Mouse (Mus musculus): ENCODE data around the gene St3gal3.

St3gal3 gene

GRCm38 (mm10) chr4:118134485-118135365 is at the start of gene St3gal3:
Gene St3gal3, minus strand, starts transcription at chr4:118134914.
- peak; percentile 97 for DNase-seq (ENCODE audit: low spot score)

- no peak for DNase-seq (ENCODE audit: low spot score)
These were observed 45.8 kb upstream of the St3gal3 start for GRCm38 (mm10) chr4:118180301-118181080.

- DNase-seq (ENCODE audit: low spot score) = peak; percentile 98
These were observed 45.0 kb upstream of the St3gal3 start, which contains the start of gene Kdm4a for GRCm38 (mm10) chr4:118179467-118180300. Gene Kdm4a, minus strand, starts transcription at chr4:118180043.

GRCm38 (mm10) chr4:118178952-118179466 is 44.3 kb upstream of the St3gal3 start:
- no peak for DNase-seq (ENCODE audit: low spot score)

- no peak for DNase-seq (ENCODE audit: low spot score)
These were observed 37.7 kb upstream of the St3gal3 start for GRCm38 (mm10) chr4:118172461-118172860.

- peak; percentile 13 for DNase-seq (ENCODE audit: low spot score)
These were observed 36.3 kb upstream of the St3gal3 start for GRCm38 (mm10) chr4:118171006-118171405.

DNA sequence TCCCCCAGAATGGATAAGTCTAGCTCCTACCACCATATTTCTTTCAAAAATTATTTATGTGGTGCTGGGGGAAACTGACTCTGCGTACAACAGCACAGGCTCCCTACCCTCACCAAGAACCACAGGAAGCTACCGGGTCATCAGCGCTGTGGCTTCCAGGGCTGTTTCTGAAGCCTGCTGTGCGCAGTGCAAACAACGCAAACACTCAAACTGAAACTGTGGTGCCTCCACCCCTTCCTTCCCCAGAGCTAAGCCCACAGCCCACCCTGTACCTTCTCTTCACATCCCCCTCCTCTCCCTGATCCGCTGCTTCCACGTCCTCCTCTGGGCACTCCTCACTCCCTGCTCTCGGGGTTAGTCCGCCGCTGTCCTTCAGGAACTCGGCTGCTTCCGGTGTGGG is 27.4 kb upstream of the St3gal3 start:
- no peak for DNase-seq (ENCODE audit: low spot score)

DNA sequence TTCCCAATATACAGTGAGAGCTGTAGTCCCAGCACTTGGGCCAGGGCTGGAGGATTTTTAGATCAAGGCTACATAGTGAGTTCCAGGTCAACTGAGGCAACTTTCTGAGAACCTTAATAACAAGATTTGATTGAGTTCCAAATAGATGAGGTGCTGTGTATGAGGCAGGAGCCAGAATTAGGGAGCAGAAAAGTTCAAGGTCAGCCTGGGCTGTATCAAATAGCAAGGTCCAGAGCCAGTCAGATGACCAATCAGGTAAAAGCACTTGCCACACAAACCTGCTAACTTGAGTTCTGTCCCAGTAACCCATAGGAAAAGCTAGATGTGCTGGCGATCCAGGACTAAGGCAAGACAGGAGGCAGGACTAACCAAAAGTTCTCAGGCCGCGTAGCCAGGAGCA is 23.0 kb upstream of the St3gal3 start:
- DNase-seq (ENCODE audit: low spot score) = no peak

DNA sequence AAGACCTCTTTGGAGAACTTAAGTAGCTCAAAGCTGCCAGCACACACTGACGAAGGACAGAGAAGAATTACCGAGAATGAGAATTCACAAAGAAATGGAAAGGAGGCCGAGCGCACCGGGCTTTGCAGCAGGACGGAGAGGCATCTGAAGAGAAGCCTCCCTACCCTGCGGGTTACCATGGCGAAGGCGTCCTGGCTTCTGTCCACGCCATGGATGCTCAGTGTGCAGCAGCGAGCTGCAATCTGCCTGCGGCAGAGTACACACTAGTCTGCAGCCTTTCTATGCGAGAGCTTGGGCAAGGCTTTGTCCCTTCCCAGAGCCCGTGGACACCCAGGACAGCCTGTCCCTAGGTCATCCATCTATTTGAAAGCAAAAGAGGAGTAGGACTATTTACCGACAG is 21.8 kb upstream of the St3gal3 start:
- DNase-seq (ENCODE audit: low spot score) = no peak

DNA sequence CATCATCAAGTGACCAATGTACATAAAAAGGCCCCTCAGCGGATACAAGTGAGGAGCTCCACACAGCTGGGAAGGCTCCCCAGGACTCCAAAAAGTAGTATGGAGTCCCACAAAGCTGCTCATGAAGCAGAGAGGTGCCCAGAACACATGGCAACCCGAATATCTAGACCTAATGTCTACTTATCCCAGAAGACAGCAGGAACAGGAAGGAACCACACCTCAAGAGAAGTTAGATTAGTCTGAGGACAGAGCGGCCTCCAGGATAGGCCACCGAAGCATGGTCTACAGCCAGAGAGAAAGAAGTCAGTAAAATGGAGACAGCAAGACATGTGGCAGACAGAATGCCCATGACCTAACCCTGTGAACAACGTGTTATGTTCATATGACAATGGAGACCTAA is 20.2 kb upstream of the St3gal3 start:
- DNase-seq (ENCODE audit: low spot score) = no peak

GRCm38 (mm10) chr4:118152020-118152785 is 17.5 kb upstream of the St3gal3 start:
- no peak for DNase-seq (ENCODE audit: low spot score)

- no peak for DNase-seq (ENCODE audit: low spot score)
These were observed 16.1 kb upstream of the St3gal3 start for GRCm38 (mm10) chr4:118150804-118151203.

DNA sequence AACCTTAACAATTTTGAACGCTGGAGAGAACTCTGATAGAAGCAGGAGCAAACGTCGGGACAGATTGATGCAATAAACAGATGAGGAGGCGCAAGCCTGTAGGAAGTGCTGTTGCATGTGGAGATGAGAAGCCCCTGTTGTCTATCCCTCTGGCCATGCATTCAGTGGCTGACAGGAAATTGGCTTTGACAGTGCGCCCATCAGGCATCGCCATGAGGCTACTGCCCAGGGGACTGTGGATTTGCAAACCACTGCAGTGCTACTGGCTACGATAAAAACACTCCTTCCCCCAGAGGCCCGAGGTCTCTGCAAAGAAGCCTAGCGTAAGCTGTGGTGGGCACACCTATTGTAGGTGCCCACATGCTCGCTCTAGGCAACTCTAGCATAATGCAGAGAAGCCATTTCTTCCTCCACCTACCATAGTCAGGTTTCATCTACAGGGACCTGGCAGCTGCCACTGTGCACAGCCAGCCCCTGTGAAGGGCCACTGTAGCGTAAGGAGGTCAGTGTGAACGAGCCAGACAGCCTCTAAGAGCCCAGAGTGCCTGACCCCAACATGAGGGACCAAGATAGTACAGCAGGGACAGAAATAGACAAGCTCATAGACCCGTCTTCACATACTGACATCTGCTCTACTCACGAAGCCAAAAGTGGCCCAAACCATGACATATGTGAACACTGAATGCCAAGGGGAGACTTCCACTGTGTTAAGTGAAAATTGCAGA is 15.4 kb upstream of the St3gal3 start:
- peak; percentile 60 for DNase-seq (ENCODE audit: low spot score)

GRCm38 (mm10) chr4:118149055-118149576 is 14.4 kb upstream of the St3gal3 start:
- no peak for DNase-seq (ENCODE audit: low spot score)

- DNase-seq (ENCODE audit: low spot score) = no peak
These were observed 13.6 kb upstream of the St3gal3 start for GRCm38 (mm10) chr4:118148317-118148687.

- no peak for DNase-seq (ENCODE audit: low spot score)
These were observed 13.0 kb upstream of the St3gal3 start for GRCm38 (mm10) chr4:118147547-118148316.

- no peak for DNase-seq (ENCODE audit: low spot score)
These were observed 12.4 kb upstream of the St3gal3 start for GRCm38 (mm10) chr4:118147090-118147489.

- DNase-seq (ENCODE audit: low spot score) = no peak
These were observed 9.6 kb upstream of the St3gal3 start for GRCm38 (mm10) chr4:118144324-118144723.

- no peak for DNase-seq (ENCODE audit: low spot score)
These were observed 9.0 kb upstream of the St3gal3 start for GRCm38 (mm10) chr4:118143679-118144078.

Measured in retina, embryonic 14.5 days (tissue).